Mouse (Mus musculus) MEL (cell line): ENCODE data around the gene Fhl1. TPM values are rescaled to one million over a fixed set of nuclear protein-coding genes. Genes with fewer than 3 reads are reported as not detected.

Experiments used
- DNase-seq: peaks from one replicate; pipeline ENCODE4 v3.0.0; 2011; ENCODE audit warnings: low read depth, low spot score
- H3K27ac ChIP-seq: 2 replicates; pipeline ENCODE4 v1.5.1; 2012; ENCODE audit warnings: low read depth, mild to moderate bottlenecking, control low read depth, low read length, moderate library complexity; ENCODE audit not compliant: control insufficient read depth
- H3K27me3 ChIP-seq, 2 experiments: fragments of 150-350 bp in 1 of 2; sonication (generic) in 1 of 2; 2 replicates each; pipeline ENCODE4 v1.6.1; 2012; ENCODE audit warnings: low read length in 2 of 2, mild to moderate bottlenecking in 2 of 2, improper control_type of control experiment in 1 of 2, moderate library complexity in 1 of 2; ENCODE audit not compliant: insufficient read depth in 2 of 2, control insufficient read depth in 1 of 2
- H3K36me3 ChIP-seq, 2 experiments: 2 replicates each; pipeline ENCODE4 v1.6.1; 2012 to 2014; ENCODE audit warnings: low read length in 2 of 2, improper control_type of control experiment in 1 of 2, inconsistent platforms in 1 of 2, mild to moderate bottlenecking in 1 of 2; ENCODE audit not compliant: insufficient read depth in 2 of 2, control insufficient read depth in 1 of 2
- H3K4me1 ChIP-seq, 2 experiments: fragments of 150-350 bp in 1 of 2; sonication (generic) in 1 of 2; 2 replicates each; pipeline ENCODE4 v1.6.1; 2012; ENCODE audit warnings: low read length in 2 of 2, improper control_type of control experiment in 1 of 2, mild to moderate bottlenecking in 1 of 2; ENCODE audit not compliant: insufficient read depth in 2 of 2, control insufficient read depth in 1 of 2
- H3K4me3 ChIP-seq, 2 experiments: fragments of 150-350 bp in 1 of 2; sonication (generic) in 1 of 2; 2 replicates each; pipeline ENCODE4 v1.5.1; 2012; ENCODE audit warnings: low read depth in 2 of 2, low read length in 2 of 2, mild to moderate bottlenecking in 2 of 2, moderate library complexity in 2 of 2, control low read depth in 1 of 2, improper control_type of control experiment in 1 of 2; ENCODE audit not compliant: control insufficient read depth in 1 of 2, insufficient read depth in 1 of 2
- H3K79me2 ChIP-seq: 2 replicates; pipeline ENCODE4 v1.6.1; 2012; ENCODE audit warnings: mild to moderate bottlenecking, low read length, moderate library complexity; ENCODE audit not compliant: control insufficient read depth, poor library complexity, insufficient read depth
- H3K9ac ChIP-seq: 2 replicates; pipeline ENCODE4 v1.6.1; 2012; ENCODE audit warnings: low read depth, mild to moderate bottlenecking, control low read depth, low read length, moderate library complexity; ENCODE audit not compliant: control insufficient read depth, poor library complexity, severe bottlenecking
- H3K9me3 ChIP-seq: fragments of 150-350 bp; sonication (generic); replicated peaks from 2 replicates; pipeline ENCODE4 v1.6.1; 2012; ENCODE audit warnings: mild to moderate bottlenecking, low read length, improper control_type of control experiment, moderate library complexity; ENCODE audit not compliant: insufficient read depth
- CHD2 ChIP-seq: IDR thresholded peaks from 2 replicates; pipeline ENCODE4 v1.6.1; 2011; ENCODE audit warnings: low read length, improper control_type of control experiment
- CTCF ChIP-seq, 3 experiments: IDR thresholded peaks in 2 of 3; conservative IDR thresholded peaks in 1 of 3; 2 replicates each; pipeline ENCODE4 v1.5.1; 2011 to 2012; ENCODE audit warnings: low read length in 3 of 3, low read depth in 2 of 3, mild to moderate bottlenecking in 2 of 3, improper control_type of control experiment in 1 of 3, inconsistent platforms in 1 of 3, mixed read lengths in 1 of 3, moderate library complexity in 1 of 3; ENCODE audit not compliant: control insufficient read depth in 1 of 3, insufficient read depth in 1 of 3, poor library complexity in 1 of 3, severe bottlenecking in 1 of 3
- EP300 ChIP-seq, 2 experiments: IDR thresholded peaks; 2 replicates each; pipeline ENCODE4 v1.6.1; 2011; ENCODE audit warnings: improper control_type of control experiment in 2 of 2, low read length in 2 of 2, low read depth in 1 of 2, mild to moderate bottlenecking in 1 of 2
- GATA1 ChIP-seq: IDR thresholded peaks from 2 replicates; pipeline ENCODE4 v1.6.1; 2011; ENCODE audit warnings: low read depth, low read length, improper control_type of control experiment
- HCFC1 ChIP-seq: IDR thresholded peaks from 2 replicates; pipeline ENCODE4 v1.6.1; 2012; ENCODE audit warnings: low read depth, mild to moderate bottlenecking, inconsistent platforms, low read length, improper control_type of control experiment, moderate library complexity
- NRF1 ChIP-seq: IDR thresholded peaks from 2 replicates; pipeline ENCODE4 v1.6.1; 2014; ENCODE audit warnings: low read depth, mild to moderate bottlenecking, inconsistent platforms, low read length, improper control_type of control experiment, moderate library complexity; ENCODE audit not compliant: poor library complexity, insufficient read depth, severe bottlenecking
- POLR2AphosphoS2 ChIP-seq: IDR thresholded peaks from 2 replicates; pipeline ENCODE4 v1.6.1; 2011; ENCODE audit warnings: low read length, improper control_type of control experiment
- RAD21 ChIP-seq: IDR thresholded peaks from 2 replicates; pipeline ENCODE4 v1.6.1; 2011; ENCODE audit warnings: mild to moderate bottlenecking, low read depth, low read length, improper control_type of control experiment
- SIN3A ChIP-seq: IDR thresholded peaks from 2 replicates; pipeline ENCODE4 v1.6.1; 2012; ENCODE audit warnings: low read length, improper control_type of control experiment, inconsistent platforms
- SMC3 ChIP-seq: IDR thresholded peaks from 2 replicates; pipeline ENCODE4 v1.6.1; 2011; ENCODE audit warnings: low read depth, low read length, improper control_type of control experiment
- UBTF ChIP-seq: IDR thresholded peaks from 2 replicates; pipeline ENCODE4 v1.6.1; 2012; ENCODE audit warnings: low read depth, mild to moderate bottlenecking, inconsistent platforms, low read length, improper control_type of control experiment, moderate library complexity, borderline replicate concordance; ENCODE audit not compliant: insufficient read depth
- ZC3H11A ChIP-seq: IDR thresholded peaks from 2 replicates; pipeline ENCODE4 v1.6.1; 2012; ENCODE audit warnings: low read depth, mild to moderate bottlenecking, inconsistent platforms, low read length, improper control_type of control experiment
- polyA plus RNA-seq, 2 experiments: library from polyadenylated mRNA; stranded (reverse) in 1 of 2; unstranded in 1 of 2; fragments of >175 nt in 1 of 2; fragments of >200 nt in 1 of 2; gene quantifications; 2 replicates each; pipeline versions ENCODE4 v1.2.1 to v1.2.4; 2012; ENCODE audit warnings: low replicate concordance in 2 of 2, low read depth in 1 of 2; ENCODE audit not compliant: insufficient read length in 2 of 2, insufficient read depth in 1 of 2, missing spikeins in 1 of 2
- total RNA-seq: library from RNA; depleted of rRNA; stranded (reverse); fragments of 300-350 nt; gene quantifications from 2 replicates; pipeline ENCODE4 v1.2.3, GENCODE M21; 2012

Fhl1 gene
- total and polyA plus RNA-seq, 3 experiments, result not detected

DNA sequence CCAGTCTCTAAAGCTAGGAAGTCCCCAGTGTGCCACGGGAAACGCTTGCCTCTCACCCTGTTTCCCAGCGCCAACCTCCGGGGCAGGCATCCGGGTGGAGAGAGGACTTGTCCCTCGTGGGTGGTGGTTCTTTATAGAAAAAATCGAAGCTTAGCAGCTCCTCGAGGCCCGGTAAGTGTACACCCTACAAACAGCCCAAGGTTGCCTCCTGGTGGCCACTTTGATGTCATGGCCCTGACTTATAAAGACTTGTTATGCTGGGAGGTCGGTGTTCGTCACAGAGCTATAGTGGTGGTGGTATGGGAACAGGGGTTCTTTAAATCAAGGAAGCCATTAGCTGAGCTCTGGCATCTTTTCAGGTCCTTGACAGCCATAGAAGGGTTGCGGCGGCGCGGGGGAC lies 59.7 kb downstream of the Fhl1 start:
- no peak for TF ChIP-seq HCFC1
- TF ChIP-seq RAD21, result peak; percentile 58
- peak; percentile 27 for TF ChIP-seq ZC3H11A
- TF ChIP-seq POLR2AphosphoS2, result no peak
- no peak for TF ChIP-seq SIN3A
- peak; percentile 17 to 62 (median 57); a peak in 5 of 6 replicates for TF ChIP-seq CTCF (IDR thresholded peaks at IDR 0.05 in 2 of 3, conservative IDR thresholded peaks at IDR 0.05 in 1 of 3; ENCODE audit: control insufficient read depth in 1 of 3, insufficient read depth in 1 of 3, low read depth in 2 of 3, low read length in 3 of 3, poor library complexity in 1 of 3, severe bottlenecking in 1 of 3)
- TF ChIP-seq SMC3, result peak; percentile 67
- Histone ChIP-seq H3K27ac (no peak overlapping the region), H3K9me3 (no peaks in the 10 kb centered on the region), H3K27me3 (no peaks in the 10 kb centered on the region), H3K9ac (no peak overlapping the region), H3K4me3 (no peak overlapping the region), H3K4me1 (no peaks in the 10 kb centered on the region), H3K79me2 (no peaks in the 10 kb centered on the region), H3K36me3 (no peaks in the 10 kb centered on the region)
- peak; percentile 52 for DNase-seq

DNA sequence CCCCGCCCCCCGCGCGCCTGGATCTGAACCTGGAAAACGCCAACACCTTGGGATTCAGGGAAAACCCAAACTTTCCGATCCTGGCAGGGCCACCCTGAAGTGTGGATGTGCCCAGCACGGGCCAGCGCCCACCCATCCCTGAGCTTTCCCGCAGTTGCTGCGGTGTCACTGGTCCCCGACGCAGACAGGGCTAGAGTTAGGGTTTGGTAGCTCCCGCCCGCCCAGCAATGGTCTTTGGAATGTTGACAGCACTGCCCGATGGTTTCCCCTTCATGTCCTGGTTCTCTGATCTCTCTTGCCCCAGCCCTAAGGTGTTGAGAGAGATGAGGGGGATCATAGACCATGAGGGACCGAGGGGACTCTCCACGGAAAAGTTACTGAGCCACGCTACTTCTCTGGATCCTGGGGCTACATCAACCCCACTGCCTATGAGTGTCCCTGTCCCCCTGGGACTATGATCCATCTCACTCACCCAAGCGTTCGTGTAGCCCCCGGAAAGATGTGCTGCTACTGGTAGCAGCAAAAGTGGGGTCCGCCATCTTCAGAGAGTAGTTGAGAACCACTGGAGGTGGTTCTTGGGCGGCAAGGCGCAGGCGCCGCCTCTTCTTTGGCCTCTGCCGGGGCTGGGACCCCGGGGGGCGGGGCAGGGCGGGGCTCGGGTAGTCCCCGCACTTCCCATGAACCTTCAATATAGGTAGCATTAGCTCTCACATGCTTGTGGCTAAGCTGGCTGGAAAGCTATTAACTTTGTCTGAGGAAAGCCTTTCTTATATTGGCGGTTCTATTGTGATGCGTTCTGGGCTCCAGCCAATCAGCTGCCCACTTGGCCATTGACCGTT lies 90.4 kb downstream of the Fhl1 start, which contains the start of gene Map7d3:
Gene Map7d3, minus strand, starts transcription at position 562 of the 839 bp plus-strand sequence.
- H3K27ac ChIP-seq, result no peak within 1 kb of the TSS
- TF ChIP-seq GATA1, result no peak
- TF ChIP-seq UBTF, result no peak
- no peak for TF ChIP-seq CHD2
- no peak for TF ChIP-seq NRF1
- TF ChIP-seq EP300 (IDR thresholded peaks at IDR 0.05; ENCODE audit: low read depth in 1 of 2, low read length in 2 of 2), result no peak

DNA sequence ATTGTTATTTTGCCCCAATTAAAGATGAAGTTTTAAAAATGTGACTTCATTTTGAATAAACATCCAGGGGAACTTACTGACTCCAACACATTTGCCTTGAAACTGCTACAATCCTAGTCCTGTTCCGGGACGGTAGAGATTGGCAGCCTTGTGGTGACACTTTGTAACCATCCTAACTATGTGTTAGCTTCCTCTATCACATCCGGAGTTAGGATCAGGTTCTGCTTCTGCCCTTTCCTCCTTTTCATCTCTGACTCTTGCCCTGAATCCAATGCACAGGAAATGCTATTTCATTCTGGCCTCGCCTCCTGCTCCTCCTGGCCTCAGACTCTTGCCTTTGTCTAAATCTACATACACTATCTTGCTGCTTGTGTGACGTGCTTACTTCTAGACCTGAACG lies 95.9 kb downstream of the Fhl1 start:
- H3K27me3 ChIP-seq, result no peaks in the 10 kb centered on the region
- H3K27ac ChIP-seq, result no peak overlapping the region
- H3K36me3 ChIP-seq, result no peaks in the 10 kb centered on the region
- no peaks in the 10 kb centered on the region for H3K79me2 ChIP-seq
- no peak overlapping the region for H3K4me3 ChIP-seq
- H3K9me3 ChIP-seq, result no peaks in the 10 kb centered on the region
- DNase-seq, result no peak
- TF ChIP-seq CHD2 (no peak), ZC3H11A (no peak)
- no peak overlapping the region for H3K9ac ChIP-seq
- H3K4me1 ChIP-seq, result no peaks in the 10 kb centered on the region

More for the DNA sequence above, 90.4 kb downstream of the Fhl1 start, which contains the start of gene Map7d3:
- no peak for DNase-seq
- no peak within 1 kb of the TSS for H3K4me3 ChIP-seq
- no peaks in the 10 kb centered on the region for H3K27me3 ChIP-seq
- no peaks in the 10 kb centered on the region for H3K36me3 ChIP-seq
- no peaks in the 10 kb centered on the region for H3K9me3 ChIP-seq
- H3K4me1 ChIP-seq, result no peaks in the 10 kb centered on the region
- H3K9ac ChIP-seq, result no peak within 1 kb of the TSS
- no peaks in the 10 kb centered on the region for H3K79me2 ChIP-seq
